Mouse (Mus musculus) limb, embryonic 14.5 days (tissue): Measurements from ENCODE around the gene Gm10354. TPM values are rescaled to one million over a fixed set of nuclear protein-coding genes. Genes with fewer than 3 reads are reported as not detected.
A peak's percentile ranks its signal among the peaks of the same experiment; 100 is the strongest.
"Not testable (repeated sequence)": the region's sequence is repeated elsewhere in the genome, so short reads cannot be mapped to it uniquely, and the experiment has no call there.

Experiments
- ATAC-seq: fragments of 200-750 bp; cut with Nextera tagmentation; 2 replicates; pipeline ENCODE4 v1.8.0; 2017; ENCODE audit warnings: low read depth, moderate number of reproducible peaks, moderate TSS enrichment; ENCODE audit not compliant: low FRiP score
- DNase-seq: peaks from one replicate; pipeline ENCODE4 v3.0.0-alpha.2; 2015; ENCODE audit warnings: low spot score
- H3K27ac ChIP-seq: fragments of 300-500 bp; sonication (generic); replicated peaks from 2 replicates; pipeline ENCODE4 v1.5.1; 2014; ENCODE audit warnings: low read depth, mild to moderate bottlenecking, low read length, moderate library complexity, mixed read lengths
- H3K27me3 ChIP-seq: fragments of 300-500 bp; sonication (generic); 2 replicates; pipeline ENCODE4 v1.6.1; 2014; ENCODE audit warnings: low read length, mixed read lengths; ENCODE audit not compliant: control insufficient read depth, insufficient read depth
- H3K36me3 ChIP-seq: fragments of 300-500 bp; sonication (generic); 2 replicates; pipeline ENCODE4 v1.6.1; 2014; ENCODE audit warnings: mild to moderate bottlenecking, low read length, moderate library complexity, mixed read lengths; ENCODE audit not compliant: control insufficient read depth, insufficient read depth
- H3K4me1 ChIP-seq: fragments of 300-500 bp; sonication (generic); 2 replicates; pipeline ENCODE4 v1.6.1; 2014; ENCODE audit warnings: antibody characterized with exemption, low read length, mixed read lengths; ENCODE audit not compliant: control insufficient read depth, insufficient read depth
- H3K4me2 ChIP-seq: fragments of 300-500 bp; sonication (generic); replicated peaks from 2 replicates; pipeline ENCODE4 v1.6.1; 2014; ENCODE audit warnings: low read depth, mild to moderate bottlenecking, low read length, moderate library complexity; ENCODE audit not compliant: severe bottlenecking
- H3K4me3 ChIP-seq: fragments of 300-500 bp; sonication (generic); replicated peaks from 2 replicates; pipeline ENCODE4 v1.5.1; 2014; ENCODE audit warnings: low read length
- H3K9ac ChIP-seq: fragments of 300-500 bp; sonication (generic); 2 replicates; pipeline ENCODE4 v1.6.1; 2014; ENCODE audit warnings: mild to moderate bottlenecking, low read depth, low read length, moderate library complexity; ENCODE audit not compliant: severe bottlenecking
- H3K9me3 ChIP-seq: fragments of 300-500 bp; sonication (generic); 2 replicates; pipeline ENCODE4 v1.6.1; 2016; ENCODE audit warnings: low read length; ENCODE audit not compliant: control insufficient read depth
- WGBS: fragments of 180-500 bp; shearing (Covaris S2); extraction: QIAGEN DNeasy Blood & Tissue Kit; methylation state at CpG from one replicate; pipeline ENCODE4 v1.1.7; 2014; 5-methylcytosine and 5-hydroxymethylcytosine counted together
- polyA plus RNA-seq, 2 experiments: library from polyadenylated mRNA; depleted of rRNA in 1 of 2; stranded (reverse) in 1 of 2; unstranded in 1 of 2; fragments of >200 nt; fragmentation: Nextera tagmentation in 1 of 2; extraction: Ambion mirVana in 1 of 2; gene quantifications; 2 replicates each; pipeline versions ENCODE4 v1.2.1 to v1.2.3; 2012 to 2014

The Gm10354 gene
- polyA plus RNA-seq (2012; rRNA removed) (not detected in 2 replicates), polyA plus RNA-seq (2014; fragmentation: Nextera tagmentation; extraction: Ambion mirVana) (not detected in 2 replicates)

GRCm38 (mm10) chr5:14978835-14979234 is at the start of gene Gm10354:
Gene Gm10354, minus strand, starts transcription at chr5:14978935.
- not testable (repeated sequence) for H3K27me3 ChIP-seq, H3K4me3 ChIP-seq, DNase-seq, H3K27ac ChIP-seq, ATAC-seq, H3K4me2 ChIP-seq, H3K36me3 ChIP-seq, H3K9ac ChIP-seq, H3K4me1 ChIP-seq, H3K9me3 ChIP-seq
- WGBS, result no CpG with 5 or more reads among the region's 1 CpGs

GRCm38 (mm10) chr5:15024316-15024715 is 45.6 kb upstream of the Gm10354 start:
- not testable (repeated sequence) for H3K4me1 ChIP-seq, H3K9ac ChIP-seq, ATAC-seq, H3K4me3 ChIP-seq, H3K36me3 ChIP-seq, H3K27ac ChIP-seq, DNase-seq, H3K4me2 ChIP-seq, H3K27me3 ChIP-seq
- peaks cover 15% of the 10 kb centered on the region for H3K9me3 ChIP-seq
- WGBS, result 86% methylated on average over 1 of the region's 1 CpGs

- not testable (repeated sequence) for DNase-seq
These were observed 41.3 kb upstream of the Gm10354 start for GRCm38 (mm10) chr5:15020067-15020466.

GRCm38 (mm10) chr5:15010639-15011582 is 32.2 kb upstream of the Gm10354 start:
- not testable (repeated sequence) for DNase-seq, H3K27ac ChIP-seq, H3K27me3 ChIP-seq, H3K4me1 ChIP-seq, ATAC-seq, H3K4me2 ChIP-seq, H3K36me3 ChIP-seq, H3K4me3 ChIP-seq, H3K9ac ChIP-seq
- 86% methylated on average over 11 of the region's 11 CpGs for WGBS
- 0 out of 2 replicates have a peak, but pooled peaks cover 12% of the 10 kb centered on the region for H3K9me3 ChIP-seq

More at GRCm38 (mm10) chr5:15020067-15020466, 41.3 kb upstream of the Gm10354 start:
- not testable (repeated sequence) for ATAC-seq, H3K4me2 ChIP-seq, H3K27me3 ChIP-seq, H3K4me3 ChIP-seq, H3K9ac ChIP-seq, H3K36me3 ChIP-seq, H3K4me1 ChIP-seq, H3K27ac ChIP-seq
- 67% methylated on average over 2 of the region's 2 CpGs for WGBS
- peaks cover 15% of the 10 kb centered on the region for H3K9me3 ChIP-seq

GRCm38 (mm10) chr5:15006907-15007306 is 28.2 kb upstream of the Gm10354 start:
- not testable (repeated sequence) for H3K9ac ChIP-seq, H3K27me3 ChIP-seq, DNase-seq, H3K4me1 ChIP-seq, H3K36me3 ChIP-seq, ATAC-seq, H3K4me3 ChIP-seq, H3K4me2 ChIP-seq, H3K27ac ChIP-seq
- 56% methylated on average over 3 of the region's 3 CpGs for WGBS
- 0 out of 2 replicates have a peak, but pooled peaks cover 14% of the 10 kb centered on the region for H3K9me3 ChIP-seq

- H3K9ac ChIP-seq, H3K4me1 ChIP-seq, H3K27me3 ChIP-seq, DNase-seq, H3K4me3 ChIP-seq, H3K36me3 ChIP-seq, ATAC-seq, H3K4me2 ChIP-seq, H3K27ac ChIP-seq: not testable (repeated sequence)
- H3K9me3 ChIP-seq, result 0 out of 2 replicates have a peak, but pooled peaks cover 13% of the 10 kb centered on the region
- 66% methylated on average over 3 of the region's 3 CpGs for whole genome bisulfite sequencing
These were observed 27.6 kb upstream of the Gm10354 start for GRCm38 (mm10) chr5:15006288-15006687.

GRCm38 (mm10) chr5:15005584-15005983 is 26.8 kb upstream of the Gm10354 start:
- H3K27me3 ChIP-seq, H3K4me1 ChIP-seq, H3K9ac ChIP-seq, H3K9me3 ChIP-seq, H3K36me3 ChIP-seq, DNase-seq, H3K27ac ChIP-seq, H3K4me3 ChIP-seq, H3K4me2 ChIP-seq: not testable (repeated sequence)
- 58% methylated on average over 2 of the region's 4 CpGs for WGBS
- ATAC-seq, result peak; percentile 28; the same call in 1 of the 2 replicates
